Mouse (Mus musculus) limb, embryonic 12.5 days (tissue): ENCODE measurements at regions not wholly inside any gene's neighbourhood (a gene's known extent, or its start where the extent isn't known, plus 50 kb on each side); places are given as distances from the start of the nearest gene placed in this dataset.

ENCODE experiments used
- ATAC-seq: fragments of 200-750 bp; cut with Nextera tagmentation; 2 replicates; pipeline ENCODE4 v1.8.0; 2017; ENCODE audit warnings: low read depth, moderate TSS enrichment; ENCODE audit not compliant: insufficient number of reproducible peaks, insufficient read depth, low FRiP score, low TSS enrichment
- H3K27ac ChIP-seq: fragments of 300-500 bp; sonication (generic); 2 replicates; pipeline ENCODE4 v1.5.1; 2016; ENCODE audit warnings: mild to moderate bottlenecking, moderate library complexity
- H3K27me3 ChIP-seq: fragments of 300-500 bp; sonication (generic); 2 replicates; pipeline ENCODE4 v1.6.1; 2016; ENCODE audit warnings: mild to moderate bottlenecking, moderate library complexity
- H3K36me3 ChIP-seq: fragments of 300-500 bp; sonication (generic); 2 replicates; pipeline ENCODE4 v1.6.1; 2016; ENCODE audit warnings: mild to moderate bottlenecking, moderate library complexity
- H3K4me1 ChIP-seq: fragments of 300-500 bp; sonication (generic); replicated peaks from 2 replicates; pipeline ENCODE4 v1.6.1; 2016
- H3K4me2 ChIP-seq: fragments of 300-500 bp; sonication (generic); 2 replicates; pipeline ENCODE4 v1.6.1; 2016; ENCODE audit warnings: mild to moderate bottlenecking, moderate library complexity
- H3K4me3 ChIP-seq: fragments of 300-500 bp; sonication (generic); replicated peaks from 2 replicates; pipeline ENCODE4 v1.5.1; 2016; ENCODE audit warnings: mild to moderate bottlenecking
- H3K9ac ChIP-seq: fragments of 300-500 bp; sonication (generic); replicated peaks from 2 replicates; pipeline ENCODE4 v1.6.1; 2016; ENCODE audit warnings: mild to moderate bottlenecking, moderate library complexity
- H3K9me3 ChIP-seq: fragments of 300-500 bp; sonication (generic); 2 replicates; pipeline ENCODE4 v1.6.1; 2016; ENCODE audit warnings: mild to moderate bottlenecking, moderate library complexity
- WGBS: fragments of 180-500 bp; shearing (Covaris S2); methylation state at CpG from one replicate; pipeline ENCODE4 v1.1.7; 2016; 5-methylcytosine and 5-hydroxymethylcytosine counted together

DNA sequence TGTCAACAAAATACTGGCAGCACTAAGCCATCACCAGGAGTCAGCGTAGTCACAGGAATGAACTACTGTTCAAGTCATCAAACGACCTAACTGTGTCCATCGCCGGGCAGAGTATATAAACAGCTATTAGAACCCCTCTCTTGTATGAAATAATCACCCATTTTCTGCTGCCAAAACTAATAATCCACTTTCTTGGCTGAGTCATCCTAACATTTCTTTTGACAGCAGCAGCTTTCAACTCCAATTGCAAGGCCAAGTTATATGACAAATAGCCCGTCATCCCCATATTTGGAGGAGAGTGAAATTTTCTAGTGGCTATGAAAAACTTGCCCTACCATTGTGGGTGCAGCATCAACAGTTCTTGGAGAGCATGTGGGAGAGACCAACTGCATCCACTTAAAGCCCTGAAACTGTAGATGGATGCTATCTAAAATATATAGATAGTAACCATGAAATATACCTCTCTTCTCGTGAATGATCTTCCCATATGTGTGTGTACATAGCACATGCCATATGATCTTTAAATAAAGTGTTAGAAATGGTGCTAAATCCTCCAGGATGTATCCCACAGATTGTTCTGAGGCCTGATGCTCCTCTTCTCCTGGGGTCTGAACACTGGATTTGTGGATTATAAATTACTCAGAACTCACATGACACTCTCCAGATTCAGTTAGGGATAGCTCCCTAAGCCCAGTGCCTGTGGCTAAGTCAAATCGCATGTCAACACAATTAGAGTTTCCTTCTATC, 189.9 kb upstream of the Tmem72 start:
- H3K4me2 ChIP-seq, result no peak overlapping the region
- H3K27ac ChIP-seq, result no peak overlapping the region
- 77% methylated on average over 7 of the region's 7 CpGs for WGBS
- H3K9ac ChIP-seq, result no peak overlapping the region
- H3K9me3 ChIP-seq, result no peaks in the 10 kb centered on the region
- no peaks in the 10 kb centered on the region for H3K4me1 ChIP-seq
- H3K27me3 ChIP-seq, result no peaks in the 10 kb centered on the region
- no peaks in the 10 kb centered on the region for H3K36me3 ChIP-seq
- no peak for ATAC-seq
- no peak overlapping the region for H3K4me3 ChIP-seq

DNA sequence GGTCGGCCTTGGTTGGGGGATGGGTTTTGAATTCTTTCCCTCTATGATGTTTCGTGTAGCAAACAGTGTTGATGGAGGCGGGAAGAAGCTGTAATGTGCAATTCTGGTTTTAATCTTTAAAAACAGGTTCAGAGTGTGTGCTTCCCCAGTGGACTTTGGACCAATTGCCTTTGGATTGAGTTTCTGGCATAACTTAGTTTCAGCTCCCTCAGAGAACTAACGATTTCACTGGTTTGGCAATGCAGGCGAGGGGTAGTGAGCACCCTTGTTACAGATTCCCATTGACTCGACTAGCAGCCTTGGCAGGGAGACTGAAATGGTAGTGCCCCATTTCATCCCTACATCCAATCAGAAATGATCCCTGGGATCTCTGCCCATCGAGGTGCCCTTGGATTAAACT, 193.9 kb upstream of the Tmem72 start:
- Histone ChIP-seq H3K4me3 (no peak overlapping the region), H3K36me3 (no peaks in the 10 kb centered on the region), H3K4me1 (no peaks in the 10 kb centered on the region), H3K9ac (no peak overlapping the region), H3K4me2 (no peak overlapping the region), H3K27ac (no peak overlapping the region), H3K9me3 (no peaks in the 10 kb centered on the region), H3K27me3 (no peaks in the 10 kb centered on the region)
- ATAC-seq, result no peak
- WGBS, result 80% methylated on average over 7 of the region's 7 CpGs

DNA sequence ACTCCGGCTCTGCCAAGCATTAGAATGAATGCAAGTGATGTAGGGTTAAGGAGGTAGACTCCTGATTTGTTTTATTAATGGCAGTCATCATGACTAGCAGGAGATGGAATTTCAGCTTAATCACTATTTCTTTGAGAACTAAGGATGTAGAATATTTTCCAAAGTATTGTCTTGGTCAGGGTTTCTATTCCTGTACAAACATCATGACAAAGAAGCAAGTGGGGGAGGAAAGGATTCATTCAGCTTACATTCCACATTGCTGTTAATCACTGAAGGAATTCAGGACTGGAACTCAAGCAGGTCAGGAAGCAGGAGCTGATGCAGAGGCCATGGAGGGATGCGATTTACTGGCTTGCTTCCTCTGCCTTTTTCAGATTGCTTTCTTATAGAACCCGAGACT, 195.4 kb upstream of the Tmem72 start:
- Histone ChIP-seq H3K4me3 (no peak overlapping the region), H3K9ac (no peak overlapping the region), H3K27me3 (no peaks in the 10 kb centered on the region), H3K36me3 (no peaks in the 10 kb centered on the region), H3K9me3 (no peaks in the 10 kb centered on the region), H3K4me2 (no peak overlapping the region), H3K27ac (no peak overlapping the region), H3K4me1 (no peaks in the 10 kb centered on the region)
- WGBS, result 75% methylated on average over 3 of the region's 3 CpGs
- no peak for ATAC-seq

DNA sequence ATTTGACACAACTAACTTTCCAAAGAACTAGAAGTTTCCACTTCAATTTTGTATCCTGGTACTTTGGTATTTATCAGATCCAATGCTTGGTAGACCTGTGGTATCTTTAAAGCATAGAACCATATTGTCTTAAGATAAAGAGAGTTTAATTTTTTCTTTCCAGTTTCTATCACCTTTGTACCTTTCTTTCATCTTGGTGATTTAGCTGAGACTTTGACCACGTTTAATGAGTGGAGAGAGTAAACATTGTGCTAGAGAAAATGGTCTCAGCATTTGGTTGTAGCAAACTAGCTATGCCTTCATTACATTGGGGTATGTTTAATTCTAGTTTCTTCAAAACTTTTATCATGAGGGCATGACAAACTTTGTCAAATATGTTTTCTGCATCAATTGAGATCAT, 197.4 kb upstream of the Tmem72 start:
- 77% methylated on average over 1 of the region's 1 CpGs for WGBS
- Histone ChIP-seq H3K36me3 (no peaks in the 10 kb centered on the region), H3K4me3 (no peak overlapping the region), H3K4me1 (no peaks in the 10 kb centered on the region), H3K4me2 (no peak overlapping the region), H3K9me3 (no peaks in the 10 kb centered on the region), H3K27me3 (no peaks in the 10 kb centered on the region), H3K27ac (no peak overlapping the region), H3K9ac (no peak overlapping the region)
- ATAC-seq, result no peak

DNA sequence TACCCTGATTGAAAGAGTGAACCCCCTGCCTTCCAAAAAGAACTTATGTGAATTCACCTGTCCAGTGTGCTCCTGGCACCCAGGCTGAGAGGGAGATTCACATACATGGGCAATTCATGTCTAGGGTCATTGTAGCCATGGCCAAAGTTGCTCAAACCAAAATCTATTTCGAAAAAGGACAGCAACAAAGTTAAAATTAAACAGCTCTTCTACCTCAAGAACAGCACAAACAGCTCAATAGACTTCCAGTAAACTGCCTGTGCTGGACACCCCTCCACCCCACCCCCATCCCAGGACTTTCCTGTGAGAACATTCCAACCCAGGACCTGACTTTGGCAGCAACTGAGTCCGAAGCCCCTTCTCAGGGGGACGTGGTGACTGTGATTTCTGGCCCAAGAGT, 218.3 kb upstream of the Tmem72 start:
- WGBS, result 75% methylated on average over 3 of the region's 3 CpGs
- no peak overlapping the region for H3K9ac ChIP-seq

DNA sequence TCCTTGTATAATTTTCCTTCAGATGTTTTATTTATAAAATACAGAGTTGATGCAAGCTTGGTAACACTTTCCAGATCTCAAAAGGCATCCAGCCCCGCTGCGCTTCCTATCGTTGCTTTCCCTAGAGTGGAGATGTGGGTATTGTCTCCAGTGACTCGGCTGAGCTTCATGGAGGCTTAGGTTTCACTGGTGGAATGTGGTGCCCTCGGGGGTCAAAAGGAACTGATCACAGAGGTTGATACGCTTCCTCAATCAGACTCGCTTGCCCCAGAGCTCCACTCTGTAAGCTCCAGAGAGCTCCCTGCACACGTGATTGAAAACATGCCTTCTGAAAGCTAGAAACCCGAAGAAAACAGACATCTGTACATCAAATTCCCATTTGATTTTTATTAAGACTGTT, 224.9 kb upstream of the Tmem72 start:
- no peaks in the 10 kb centered on the region for H3K9me3 ChIP-seq
- H3K9ac ChIP-seq, result no peak overlapping the region
- no peak overlapping the region for H3K27ac ChIP-seq
- H3K4me1 ChIP-seq, result peaks cover 20% of the 10 kb centered on the region
- 55% methylated on average over 9 of the region's 9 CpGs for WGBS
- H3K4me2 ChIP-seq, result no peak overlapping the region
- H3K4me3 ChIP-seq, result no peak overlapping the region
- H3K27me3 ChIP-seq, result no peaks in the 10 kb centered on the region
- no peaks in the 10 kb centered on the region for H3K36me3 ChIP-seq
- ATAC-seq, result no peak

More for the DNA sequence above, 218.3 kb upstream of the Tmem72 start:
- no peak overlapping the region for H3K4me3 ChIP-seq
- H3K27ac ChIP-seq, result no peak overlapping the region
- ATAC-seq, result no peak
- no peaks in the 10 kb centered on the region for H3K4me1 ChIP-seq
- H3K27me3 ChIP-seq, result no peaks in the 10 kb centered on the region
- H3K4me2 ChIP-seq, result no peak overlapping the region
- no peaks in the 10 kb centered on the region for H3K9me3 ChIP-seq
- H3K36me3 ChIP-seq, result no peaks in the 10 kb centered on the region

DNA sequence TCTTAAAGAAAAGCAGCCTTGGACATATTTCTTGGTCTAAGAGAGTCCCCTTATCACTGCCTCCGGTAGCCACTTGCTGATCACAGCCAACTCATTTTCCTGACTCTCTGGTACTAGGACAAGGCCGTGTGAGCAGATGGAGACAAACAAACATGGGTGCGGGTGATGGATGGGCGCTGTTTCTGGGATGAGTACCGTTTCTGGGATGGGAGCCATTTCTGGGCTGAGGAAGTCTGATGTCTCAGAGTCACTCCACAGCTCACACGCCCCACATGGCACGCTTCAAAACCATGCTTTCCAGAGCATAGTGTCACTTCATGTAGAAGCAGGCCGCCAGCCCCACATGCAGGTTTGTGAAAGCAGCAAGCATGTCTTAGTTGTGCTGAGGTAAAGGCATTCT, 225.6 kb upstream of the Cxcl12 start:
- no peak for ATAC-seq
- H3K4me3 ChIP-seq, result no peak overlapping the region

DNA sequence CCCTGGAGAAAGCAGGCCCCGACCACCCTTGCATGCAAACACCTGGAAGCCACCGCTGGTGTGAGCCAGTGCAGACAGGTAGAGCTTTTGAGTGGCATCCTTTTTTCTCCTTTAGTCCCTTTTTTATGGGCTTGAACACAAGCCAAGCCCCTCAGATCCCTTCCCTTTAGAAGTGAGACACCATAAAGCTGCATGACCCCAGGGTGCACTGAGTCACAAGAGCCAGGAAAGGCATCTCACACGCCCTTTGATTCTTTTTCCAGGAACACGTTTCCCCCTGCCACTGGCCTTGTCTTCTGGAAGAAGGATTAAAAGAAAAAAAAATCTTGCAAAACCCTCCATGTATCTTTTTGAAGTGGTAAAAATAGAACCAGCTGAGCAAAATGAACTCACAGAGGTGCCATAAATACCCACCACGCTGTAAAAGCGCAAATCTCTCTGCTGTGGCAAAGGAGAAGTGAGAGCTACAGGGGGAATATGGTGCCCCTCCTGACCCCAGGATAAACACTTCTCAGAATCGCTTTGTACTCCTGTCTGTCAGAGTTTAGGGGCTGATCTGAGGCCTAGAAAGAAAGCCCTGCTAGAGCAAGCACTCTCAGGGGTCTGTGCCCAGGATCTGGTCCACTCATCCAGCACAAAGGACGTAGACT, 222.1 kb upstream of the Cxcl12 start:
- Histone ChIP-seq H3K4me2 (no peak overlapping the region), H3K4me3 (no peak overlapping the region), H3K4me1 (peaks cover 24% of the 10 kb centered on the region), H3K36me3 (no peaks in the 10 kb centered on the region), H3K9ac (0 out of 2 replicates have a peak overlapping the region, but pooled peaks have one; percentile 12), H3K27me3 (0 out of 2 replicates have a peak, but pooled peaks cover 4% of the 10 kb centered on the region), H3K9me3 (no peaks in the 10 kb centered on the region), H3K27ac (peak overlapping the region; percentile 53)
- WGBS, result 7% methylated on average over 8 of the region's 8 CpGs
- ATAC-seq, result no peak

More for the DNA sequence above, 225.6 kb upstream of the Cxcl12 start:
- Histone ChIP-seq H3K36me3 (no peaks in the 10 kb centered on the region), H3K9me3 (no peaks in the 10 kb centered on the region), H3K4me2 (no peak overlapping the region), H3K9ac (no peak overlapping the region), H3K27me3 (no peaks in the 10 kb centered on the region), H3K27ac (no peak overlapping the region), H3K4me1 (peaks cover 24% of the 10 kb centered on the region)
- 89% methylated on average over 8 of the region's 8 CpGs for WGBS

DNA sequence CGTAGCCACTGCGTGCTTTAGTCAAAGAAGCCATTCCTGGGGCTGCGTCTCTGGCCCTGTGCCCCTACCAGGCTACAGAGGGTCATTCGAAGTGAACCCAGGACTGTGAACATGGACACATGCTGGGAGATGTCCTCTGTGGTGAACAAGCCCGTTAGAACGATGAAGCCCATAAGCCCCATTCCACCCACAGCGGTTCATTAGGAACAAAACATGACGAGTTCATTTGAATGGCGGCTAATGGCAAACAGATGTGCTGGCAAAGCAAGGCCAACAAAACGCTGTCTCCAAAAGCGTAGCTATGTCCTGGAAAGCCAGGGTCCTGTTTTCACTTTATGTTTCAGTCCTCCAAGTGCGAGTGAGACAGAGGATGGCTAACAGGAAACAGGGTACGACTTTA, 208.7 kb upstream of the Cxcl12 start:
- no peak overlapping the region for H3K9ac ChIP-seq
- peak overlapping the region; percentile 19 for H3K4me3 ChIP-seq
- no peaks in the 10 kb centered on the region for H3K9me3 ChIP-seq
- no peaks in the 10 kb centered on the region for H3K36me3 ChIP-seq
- no peaks in the 10 kb centered on the region for H3K27me3 ChIP-seq
- peaks cover 30% of the 10 kb centered on the region for H3K4me1 ChIP-seq
- 11% methylated on average over 13 of the region's 13 CpGs for WGBS
- peak; percentile 83 for ATAC-seq
- H3K27ac ChIP-seq, result peak overlapping the region; percentile 88
- peak overlapping the region; percentile 48 for H3K4me2 ChIP-seq

DNA sequence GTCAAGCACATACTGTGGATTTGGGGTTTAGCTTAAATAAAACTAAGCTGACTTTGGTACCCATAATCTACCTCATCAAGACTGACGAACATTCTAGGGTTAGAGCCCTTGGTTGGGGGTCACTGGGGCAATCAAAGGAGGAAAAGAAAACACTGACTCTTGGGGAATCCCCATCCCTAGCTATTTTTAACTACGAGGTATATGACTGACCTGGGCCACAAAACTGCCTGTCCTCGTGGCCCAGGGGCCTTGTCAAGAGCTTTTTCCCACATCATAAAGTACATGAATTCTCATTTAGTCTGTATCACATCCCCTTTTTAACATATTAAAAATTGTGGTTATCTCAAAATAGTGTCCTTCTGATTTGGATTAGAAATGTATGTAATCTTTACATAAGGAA, 207.7 kb upstream of the Cxcl12 start:
- Histone ChIP-seq H3K9me3 (no peaks in the 10 kb centered on the region), H3K36me3 (no peaks in the 10 kb centered on the region), H3K4me1 (peaks cover 30% of the 10 kb centered on the region), H3K27me3 (no peaks in the 10 kb centered on the region), H3K9ac (no peak overlapping the region), H3K27ac (peak overlapping the region; percentile 88), H3K4me3 (no peak overlapping the region), H3K4me2 (no peak overlapping the region)
- ATAC-seq, result no peak
- WGBS, result 27% methylated on average over 3 of the region's 3 CpGs

DNA sequence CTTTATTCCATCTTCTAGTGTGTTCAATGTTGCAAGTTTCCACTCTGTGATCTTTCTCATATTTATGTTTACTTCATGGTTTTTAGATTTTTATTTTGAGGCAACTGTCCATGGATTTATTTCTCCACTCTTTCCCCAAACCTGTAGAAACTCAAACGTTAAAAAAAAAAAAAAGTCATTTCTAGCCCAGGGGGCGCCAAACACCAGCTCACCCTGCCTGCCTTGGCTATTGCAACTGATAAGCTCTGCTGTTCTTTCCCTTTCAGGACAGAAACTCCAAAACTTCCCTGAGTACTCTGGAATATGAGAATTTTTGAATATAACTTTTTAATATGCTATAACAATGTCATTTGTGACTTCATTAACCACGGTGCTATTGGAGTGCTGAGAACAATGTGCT, 201.9 kb upstream of the Cxcl12 start:
- WGBS, result 23% methylated on average over 3 of the region's 3 CpGs
- no peak overlapping the region for H3K9ac ChIP-seq
- peaks cover 27% of the 10 kb centered on the region for H3K4me1 ChIP-seq
- no peaks in the 10 kb centered on the region for H3K36me3 ChIP-seq
- no peak overlapping the region for H3K27ac ChIP-seq
- H3K4me2 ChIP-seq, result no peak overlapping the region
- H3K27me3 ChIP-seq, result no peaks in the 10 kb centered on the region
- no peak overlapping the region for H3K4me3 ChIP-seq
- ATAC-seq, result no peak
- H3K9me3 ChIP-seq, result no peaks in the 10 kb centered on the region
